Comparison of ENCODE assay signal across 11 mouse cellular contexts in the genomic region with DNA sequence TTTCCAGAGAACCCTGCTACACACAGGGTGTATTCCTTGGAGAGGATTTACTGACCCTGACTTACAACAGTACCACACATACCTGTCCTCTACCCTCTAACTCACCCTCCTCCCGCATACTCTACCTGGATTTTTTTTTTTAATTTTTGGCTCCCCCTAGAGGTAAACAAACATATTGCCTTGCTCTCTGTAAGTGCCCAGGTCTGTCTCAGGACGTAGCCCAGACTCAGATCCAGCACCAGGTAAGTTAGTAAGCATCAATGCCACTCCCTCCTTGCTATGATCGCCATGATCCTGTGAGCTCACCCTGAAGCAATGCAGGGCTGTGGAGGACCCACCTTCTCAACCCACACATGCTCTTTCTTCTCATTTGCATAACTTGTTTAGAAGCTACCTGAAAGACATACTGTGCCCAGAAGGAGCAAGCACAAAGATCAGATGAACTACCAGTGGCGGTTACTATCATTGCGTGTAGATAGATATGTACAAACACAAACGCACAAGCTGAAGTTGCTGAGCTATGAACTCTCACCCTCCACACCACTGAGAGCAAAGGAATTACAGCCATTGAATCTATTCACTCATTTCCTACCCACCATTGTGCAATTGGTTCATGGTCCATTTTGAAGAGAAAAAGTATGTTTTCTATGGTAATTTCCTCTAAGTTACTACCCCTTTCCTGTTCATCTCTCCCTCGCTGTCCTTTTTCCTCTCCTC. TPM values are rescaled to one million over a fixed set of nuclear protein-coding genes. Genes with fewer than 3 reads are reported as not detected.
DNase-seq lines count a peak whose midpoint lies in the region; ATAC-seq and TF ChIP-seq lines count a peak whose summit lies in the region.
"Had no signal": no experiment of that assay in that cellular context is flagged by ENCODE, and none has a peak within 500 bp of the region (broad histone marks: within the 10 kb centered on the region; RNA-seq: fewer than 3 reads in every experiment).

No protein-coding gene starts in this region.

- no peaks in the 10 kb centered on the region for H3K9me3 ChIP-seq in hindbrain, postnatal 0 days (ENCODE audit: low read length)
- H3K9me3 ChIP-seq in hindbrain, embryonic 16.5 days (ENCODE audit: control insufficient read depth, low read length) = no peaks in the 10 kb centered on the region
- no peaks in the 10 kb centered on the region for H3K9me3 ChIP-seq in liver, embryonic 16.5 days (replicated peaks; ENCODE audit: control insufficient read depth, low read length)
- H3K9me3 ChIP-seq: megakaryocyte, embryonic 14.5 days had no signal

- H3K27me3 ChIP-seq in hindbrain, postnatal 0 days (ENCODE audit: insufficient read depth, low read length) = no peaks in the 10 kb centered on the region
- no peaks in the 10 kb centered on the region for H3K27me3 ChIP-seq in hindbrain, embryonic 16.5 days (replicated peaks; ENCODE audit: control insufficient read depth, insufficient read depth, low read length)
- no peaks in the 10 kb centered on the region for H3K27me3 ChIP-seq in liver, embryonic 16.5 days (ENCODE audit: control insufficient read depth, insufficient read depth, low read depth, low read length)
- H3K27me3 ChIP-seq in cerebellum, adult 2 months (ENCODE audit: control insufficient read depth, insufficient read depth, low read length) = no peaks in the 10 kb centered on the region
- H3K27me3 ChIP-seq: megakaryocyte, embryonic 14.5 days had no signal

- no peak for ATAC-seq in hindbrain, postnatal 0 days
- no peak for ATAC-seq in hindbrain, embryonic 16.5 days
- ATAC-seq in liver, embryonic 16.5 days (ENCODE audit: low read depth) = 0 out of 2 replicates have a peak, but pooled peaks have one; percentile 19

- no peak overlapping the region for H3K27ac ChIP-seq in hindbrain, postnatal 0 days
- H3K27ac ChIP-seq in hindbrain, embryonic 16.5 days (ENCODE audit: low read depth, low read length) = no peak overlapping the region
- H3K27ac ChIP-seq in liver, embryonic 16.5 days (ENCODE audit: low read length) = no peak overlapping the region
- no peak overlapping the region for H3K27ac ChIP-seq in cerebellum, adult 2 months (ENCODE audit: insufficient read depth, low read length)

- H3K4me1 ChIP-seq in hindbrain, postnatal 0 days (ENCODE audit: insufficient read depth, low read length) = no peaks in the 10 kb centered on the region
- H3K4me1 ChIP-seq in hindbrain, embryonic 16.5 days (ENCODE audit: control insufficient read depth, insufficient read depth, low read depth, low read length) = no peaks in the 10 kb centered on the region
- no peaks in the 10 kb centered on the region for H3K4me1 ChIP-seq in liver, embryonic 16.5 days (ENCODE audit: control insufficient read depth, low read depth, low read length)
- no peaks in the 10 kb centered on the region for H3K4me1 ChIP-seq in cerebellum, adult 2 months (ENCODE audit: control insufficient read depth, insufficient read depth, low read length)

- TF ChIP-seq CTCF in hindbrain, postnatal 0 days (IDR thresholded peaks at IDR 0.05; ENCODE audit: low read depth) = peak; percentile 25; the same call in 1 of the 2 replicates
- TF ChIP-seq CTCF in cerebellum, adult 2 months (IDR thresholded peaks at IDR 0.05; ENCODE audit: borderline replicate concordance, insufficient read depth, low read depth, low read length) = no peak; the same call in 1 of the 2 replicates

- no peak overlapping the region for H3K4me3 ChIP-seq in hindbrain, postnatal 0 days (ENCODE audit: low read length)
- no peak overlapping the region for H3K4me3 ChIP-seq in hindbrain, embryonic 16.5 days (ENCODE audit: low read length)
- no peak overlapping the region for H3K4me3 ChIP-seq in liver, embryonic 16.5 days (ENCODE audit: low read depth, low read length)
- H3K4me3 ChIP-seq in cerebellum, adult 2 months (replicated peaks; ENCODE audit: insufficient read depth, low read depth, low read length) = no peak overlapping the region

- H3K4me2 ChIP-seq in hindbrain, postnatal 0 days (ENCODE audit: low read depth, low read length) = no peak overlapping the region
- H3K4me2 ChIP-seq in hindbrain, embryonic 16.5 days (ENCODE audit: low read length) = no peak overlapping the region
- no peak overlapping the region for H3K4me2 ChIP-seq in liver, embryonic 16.5 days (ENCODE audit: low read depth, low read length)

- H3K9ac ChIP-seq in hindbrain, postnatal 0 days (replicated peaks; ENCODE audit: low read length) = no peak overlapping the region
- H3K9ac ChIP-seq in hindbrain, embryonic 16.5 days (ENCODE audit: low read depth, low read length) = no peak overlapping the region
- H3K9ac ChIP-seq in liver, embryonic 16.5 days (ENCODE audit: low read depth, low read length) = no peak overlapping the region

- 75% methylated on average over 7 of the region's 7 CpGs for WGBS in hindbrain, postnatal 0 days
- WGBS in hindbrain, embryonic 16.5 days = 78% methylated on average over 7 of the region's 7 CpGs
- whole genome bisulfite sequencing in liver, embryonic 16.5 days (ENCODE audit: insufficient replicate concordance) = 62% methylated on average over 7 of the region's 7 CpGs
- WGBS in cerebellum, adult 2 months = 78% methylated on average over 7 of the region's 7 CpGs

- TF ChIP-seq POLR2A in cerebellum, adult 2 months (IDR thresholded peaks at IDR 0.05; ENCODE audit: borderline replicate concordance, insufficient read depth, low read length) = no peak

- DNase-seq in hindbrain, postnatal 0 days (ENCODE audit: low spot score) = no peak
- peak; percentile 20 for DNase-seq in CD4-positive helper T cell, adult 2 months (ENCODE audit: low read depth, low spot score)
- DNase-seq in WW6 (ENCODE audit: low read depth, low spot score) = peak; percentile 29
- DNase-seq in thymus, postnatal 36 days = no peak
- no peak for DNase-seq in right cerebral cortex, postnatal 25 days
- no peak for DNase-seq in cerebellum, adult 2 months
- DNase-seq: gastrocnemius, postnatal 14 days had no signal

- H3K36me3 ChIP-seq in hindbrain, postnatal 0 days (ENCODE audit: insufficient read depth, low read length) = no peaks in the 10 kb centered on the region
- no peaks in the 10 kb centered on the region for H3K36me3 ChIP-seq in hindbrain, embryonic 16.5 days (ENCODE audit: control insufficient read depth, insufficient read depth, low read length)
- peaks cover 4% of the 10 kb centered on the region for H3K36me3 ChIP-seq in liver, embryonic 16.5 days (ENCODE audit: control insufficient read depth, insufficient read depth)

RNA-seq across cellular contexts. Expression of a gene that starts 39.7 kb away (rescaled TPM):
- total RNA-seq in hindbrain, postnatal 0 days (2014; rRNA removed) = 1.2 and 2.8 TPM in 2 replicates
- polyA plus RNA-seq in hindbrain, postnatal 0 days (2015; fragmentation: Nextera tagmentation; extraction: Ambion mirVana) = 10.3 and 12.2 TPM in 2 replicates
- polyA plus RNA-seq in hindbrain, embryonic 16.5 days (2015; fragmentation: Nextera tagmentation; extraction: Ambion mirVana) = 9.9 and 13.9 TPM in 2 replicates
- 70.4 and 73.8 TPM in 2 replicates for polyA plus RNA-seq in liver, embryonic 16.5 days (2015; fragmentation: Nextera tagmentation; extraction: Ambion mirVana)
- 20.1 and 23.2 TPM in 2 replicates for polyA plus RNA-seq in cerebellum, adult 2 months (2012; rRNA removed)

RNA-seq across cellular contexts. Expression of a gene that starts 44.9 kb away (rescaled TPM):
- total RNA-seq in hindbrain, postnatal 0 days (2014; rRNA removed) = not detected in 2 replicates
- polyA plus RNA-seq in hindbrain, postnatal 0 days (2015; fragmentation: Nextera tagmentation; extraction: Ambion mirVana) = not detected in 2 replicates
- not detected in 2 replicates for polyA plus RNA-seq in hindbrain, embryonic 16.5 days (2015; fragmentation: Nextera tagmentation; extraction: Ambion mirVana)
- polyA plus RNA-seq in liver, embryonic 16.5 days (2015; fragmentation: Nextera tagmentation; extraction: Ambion mirVana) = 37.5 and 43.0 TPM in 2 replicates
- not detected in 2 replicates for polyA plus RNA-seq in cerebellum, adult 2 months (2012; rRNA removed)
- polyA plus RNA-seq: testis, adult 2 months had no signal

Comparison
In these comparisons a context has a peak if more than half of its experiments do, and no peak if none do; other contexts are left out.
1. DNase-seq: peak in CD4-positive helper T cell, adult 2 months (single experiment) and WW6 (single experiment); none in hindbrain, postnatal 0 days (single experiment), thymus, postnatal 36 days (0 of 2), right cerebral cortex, postnatal 25 days (single experiment) and cerebellum, adult 2 months (0 of 2).
2. RNA of a gene that starts 44.9 kb away (polyA plus RNA-seq): 37.5 to 43.0 TPM in liver, embryonic 16.5 days; not detected in hindbrain, postnatal 0 days, not detected in hindbrain, embryonic 16.5 days and not detected in cerebellum, adult 2 months; every median in the first group is over 10 times any median in the second.